In genomic region chr13:30084386-30084785, GRCm38 (mm10) we compare ENCODE assay signal across 10 mouse cellular contexts. TPM values are rescaled to one million over a fixed set of nuclear protein-coding genes. Genes with fewer than 3 reads are reported as not detected.
DNase-seq lines count a peak whose midpoint lies in the region; ATAC-seq and TF ChIP-seq lines count a peak whose summit lies in the region.
"Had no signal": no experiment of that assay in that cellular context is flagged by ENCODE, and none has a peak within 500 bp of the region (broad histone marks: within the 10 kb centered on the region; RNA-seq: fewer than 3 reads in every experiment).

No protein-coding gene starts in this region.

- H3K4me1 ChIP-seq in lung, postnatal 0 days (ENCODE audit: insufficient read depth, low read depth, low read length): no peaks in the 10 kb centered on the region
- no peaks in the 10 kb centered on the region for H3K4me1 ChIP-seq in lung, adult 2 months (ENCODE audit: control insufficient read depth, insufficient read depth, low read length)

- no peaks in the 10 kb centered on the region for H3K27me3 ChIP-seq in lung, postnatal 0 days (replicated peaks; ENCODE audit: insufficient read depth, low read length)
- H3K27me3 ChIP-seq: kidney, embryonic 15.5 days; lung, embryonic 15.5 days had no signal

- no peak overlapping the region for H3K27ac ChIP-seq in lung, postnatal 0 days (ENCODE audit: low read length)
- H3K27ac ChIP-seq: kidney, embryonic 15.5 days; lung, embryonic 15.5 days had no signal

- H3K9ac ChIP-seq in lung, postnatal 0 days (replicated peaks; ENCODE audit: low read depth): no peak overlapping the region
- H3K9ac ChIP-seq: kidney, embryonic 15.5 days; lung, embryonic 15.5 days had no signal

- H3K4me2 ChIP-seq in lung, postnatal 0 days (replicated peaks; ENCODE audit: low read depth, low read length): 0 out of 2 replicates have a peak overlapping the region, but pooled peaks have one; percentile 14

- no peak overlapping the region for H3K4me3 ChIP-seq in lung, postnatal 0 days (ENCODE audit: low read depth, low read length)
- H3K4me3 ChIP-seq in lung, adult 2 months (replicated peaks; ENCODE audit: extremely low read depth, low read depth, low read length): no peak overlapping the region
- H3K4me3 ChIP-seq: forebrain, embryonic 10.5 days; kidney, embryonic 15.5 days; lung, embryonic 15.5 days had no signal

- ATAC-seq in lung, postnatal 0 days: no peak

- peak; percentile 54 for DNase-seq in heart, adult 11 months
- DNase-seq in heart, postnatal 4 days: no peak
- DNase-seq in lung, postnatal 0 days (ENCODE audit: low spot score): no peak
- no peak for DNase-seq in lung, adult 2 months
- peak; percentile 8 for DNase-seq in induced T-regulatory cell, adult 2 months (ENCODE audit: low read depth)
- no peak for DNase-seq in spleen, postnatal 36 days (ENCODE audit: low spot score in 2 of 2)
- no peak for DNase-seq in right cerebral cortex, postnatal 36 days (ENCODE audit: low spot score in 2 of 2)

- no peak for TF ChIP-seq EP300 in lung, postnatal 0 days (IDR thresholded peaks at IDR 0.05)

- no peaks in the 10 kb centered on the region for H3K36me3 ChIP-seq in lung, postnatal 0 days (ENCODE audit: insufficient read depth, low read length)
- H3K36me3 ChIP-seq: forebrain, embryonic 10.5 days; kidney, embryonic 15.5 days; lung, embryonic 15.5 days had no signal

- WGBS in lung, postnatal 0 days: 77% methylated on average over 5 of the region's 5 CpGs
- WGBS in lung, adult 2 months: 77% methylated on average over 5 of the region's 5 CpGs

- TF ChIP-seq CTCF in lung, postnatal 0 days (IDR thresholded peaks at IDR 0.05): no peak
- no peak for TF ChIP-seq CTCF in lung, adult 2 months (IDR thresholded peaks at IDR 0.05; ENCODE audit: insufficient read depth, low read length)

- H3K9me3 ChIP-seq in lung, postnatal 0 days (ENCODE audit: low read length): no peaks in the 10 kb centered on the region
- H3K9me3 ChIP-seq: forebrain, embryonic 10.5 days; kidney, embryonic 15.5 days; lung, embryonic 15.5 days had no signal

- no peak for TF ChIP-seq POLR2A in lung, adult 2 months (IDR thresholded peaks at IDR 0.05; ENCODE audit: borderline replicate concordance, extremely low read depth, low read depth, low read length)

RNA-seq across cellular contexts. Expression of gene Mboat1, which starts 51.9 kb away (rescaled TPM):
- 1 to 10 TPM; 1.6 to 2.2 TPM for total RNA-seq in heart, postnatal 4 days (2021)
- 18.6 and 20.6 TPM in 2 replicates for polyA plus RNA-seq in lung, postnatal 0 days (2015; fragmentation: Nextera tagmentation; extraction: Ambion mirVana)
- polyA plus RNA-seq in lung, adult 2 months (2012; rRNA removed): 7.0 and 7.5 TPM in 2 replicates

Comparison
In these comparisons a context has a peak if more than half of its experiments do, and no peak if none do; other contexts are left out.
1. DNase-seq: peak in heart, adult 11 months (single experiment) and induced T-regulatory cell, adult 2 months (single experiment); none in heart, postnatal 4 days (single experiment), lung, postnatal 0 days (single experiment), lung, adult 2 months (single experiment), spleen, postnatal 36 days (0 of 2) and right cerebral cortex, postnatal 36 days (0 of 2).